Mouse (Mus musculus) retina, postnatal 7 days (tissue): Measurements from ENCODE around the gene Prr7.

Source experiments
- DNase-seq: peaks from one replicate; pipeline ENCODE4 v3.0.0-alpha.2; 2012; ENCODE audit warnings: low read depth, low spot score

Gene Prr7

DNA sequence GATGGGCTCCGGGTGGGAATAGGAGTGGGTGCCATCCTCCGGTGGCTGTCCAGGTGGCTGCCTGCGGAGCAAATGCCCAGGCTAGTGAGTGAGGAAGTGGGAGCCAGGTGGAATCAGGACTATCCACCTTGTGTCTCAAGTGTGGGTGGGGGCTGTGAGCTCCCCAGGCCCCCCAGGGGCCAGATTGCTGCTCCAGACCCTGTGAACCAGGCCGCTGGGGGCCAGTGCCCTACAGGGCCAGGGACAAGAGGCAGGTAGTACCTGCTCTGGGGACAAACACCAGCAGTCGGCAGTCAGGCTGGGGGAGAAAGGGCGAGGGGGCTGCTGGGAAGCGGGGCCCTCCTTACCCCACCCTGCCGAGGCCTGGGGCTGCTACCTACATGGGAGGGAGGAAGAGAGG is 12.2 kb downstream of the Prr7 start:
- no peak for DNase-seq

GRCm38 (mm10) chr13:55477492-55477891 is 13.4 kb downstream of the Prr7 start:
- no peak for DNase-seq

DNA sequence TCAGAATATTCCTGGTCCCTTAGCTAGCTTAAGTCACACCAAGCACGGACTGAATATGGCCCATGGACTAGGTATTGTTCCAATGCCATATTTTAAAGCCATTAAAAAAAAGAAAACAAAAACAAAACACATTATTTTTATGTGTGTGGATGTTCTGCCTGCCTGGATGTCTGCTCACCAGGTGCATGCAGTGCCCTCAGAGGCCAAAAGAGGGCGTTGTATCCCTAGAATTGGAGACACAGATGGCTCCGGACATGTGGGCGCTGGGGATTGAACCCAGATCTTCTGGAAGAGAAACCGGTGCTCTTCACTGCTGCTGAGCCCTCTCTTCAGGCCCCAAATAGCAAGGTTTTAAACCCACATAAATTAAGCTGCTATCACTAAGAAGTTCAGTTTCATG is 14.0 kb downstream of the Prr7 start:
- no peak for DNase-seq

DNA sequence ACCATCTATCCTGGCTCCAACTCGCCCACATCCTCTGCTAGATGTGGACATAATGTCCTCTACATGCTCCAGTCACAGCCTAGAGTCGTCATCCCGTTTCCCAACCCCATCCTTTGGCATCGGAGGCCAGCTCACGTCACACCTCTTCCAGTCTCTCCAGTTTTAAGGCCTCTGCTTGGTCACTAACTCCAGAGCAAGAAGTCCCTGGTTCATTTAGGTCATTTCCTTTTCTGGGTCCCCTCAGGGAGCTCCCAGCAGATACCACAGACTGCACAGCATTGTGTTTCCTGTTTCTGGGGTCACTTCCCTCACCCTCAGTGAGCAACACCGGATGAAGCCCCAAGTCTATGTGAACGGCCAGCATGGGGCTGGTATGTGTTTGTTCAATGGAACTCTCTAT is 14.9 kb downstream of the Prr7 start:
- no peak for DNase-seq

- no peak for DNase-seq
These were observed 15.9 kb downstream of the Prr7 start for GRCm38 (mm10) chr13:55479929-55480328.

DNA sequence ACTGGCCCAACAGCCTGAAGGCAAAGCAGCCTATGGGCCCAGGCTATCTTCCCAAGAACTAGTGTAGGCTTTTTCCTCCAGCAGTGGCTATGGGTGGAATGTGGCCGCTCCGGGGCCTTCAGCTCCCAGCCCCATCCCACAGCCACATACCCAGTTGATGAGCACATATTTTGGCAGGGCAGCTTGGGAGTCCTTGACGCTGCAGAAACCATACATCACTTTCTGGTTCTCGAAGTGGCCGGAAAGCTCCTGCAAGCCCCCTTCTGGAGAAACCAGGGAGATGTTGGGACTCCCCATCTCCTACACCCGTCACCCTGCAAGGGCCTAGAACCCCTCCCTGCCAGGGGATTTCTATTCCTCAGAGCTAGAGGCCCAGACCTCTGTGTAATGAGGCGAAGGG is 18.5 kb downstream of the Prr7 start:
- DNase-seq, result no peak

DNA sequence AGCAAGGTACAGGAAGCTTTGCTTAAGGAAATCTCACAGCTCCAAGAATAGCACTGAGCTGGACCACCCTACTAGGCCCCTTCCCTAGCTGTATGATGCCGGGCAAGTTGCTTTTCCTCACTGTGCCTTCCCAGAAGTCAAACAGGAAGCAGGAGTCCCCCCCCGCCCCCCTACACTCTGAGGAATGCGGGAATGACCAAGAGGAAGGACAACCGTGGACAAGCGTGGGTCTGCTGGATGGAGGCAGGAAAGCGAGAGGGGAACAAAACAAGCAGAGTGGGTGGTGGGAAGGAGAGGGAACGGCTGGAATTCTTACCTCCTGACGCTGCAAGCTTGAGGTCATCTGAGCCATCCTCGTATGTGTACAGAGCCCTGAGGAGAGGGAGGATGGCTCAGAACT is 19.0 kb downstream of the Prr7 start:
- no peak for DNase-seq

DNA sequence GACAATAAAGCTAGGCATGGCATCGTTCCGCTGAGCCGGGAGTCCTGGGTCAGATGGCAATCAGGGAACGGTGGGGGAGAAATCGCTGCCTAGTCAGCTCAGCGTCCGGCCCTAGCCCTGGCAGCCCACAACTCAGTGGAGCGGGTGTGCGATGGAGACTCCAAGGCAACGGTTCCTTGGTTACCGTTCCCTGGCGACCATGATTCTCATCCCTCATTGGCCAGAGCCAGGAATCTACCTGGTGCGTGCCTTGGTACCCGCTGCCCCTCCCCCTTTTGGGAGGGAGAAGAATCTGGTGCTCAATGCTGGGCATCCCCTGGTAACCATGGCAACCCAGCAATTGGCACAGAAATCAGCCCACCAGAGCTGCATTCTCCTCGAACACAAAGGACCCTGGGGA is 19.5 kb downstream of the Prr7 start:
- no peak for DNase-seq

DNA sequence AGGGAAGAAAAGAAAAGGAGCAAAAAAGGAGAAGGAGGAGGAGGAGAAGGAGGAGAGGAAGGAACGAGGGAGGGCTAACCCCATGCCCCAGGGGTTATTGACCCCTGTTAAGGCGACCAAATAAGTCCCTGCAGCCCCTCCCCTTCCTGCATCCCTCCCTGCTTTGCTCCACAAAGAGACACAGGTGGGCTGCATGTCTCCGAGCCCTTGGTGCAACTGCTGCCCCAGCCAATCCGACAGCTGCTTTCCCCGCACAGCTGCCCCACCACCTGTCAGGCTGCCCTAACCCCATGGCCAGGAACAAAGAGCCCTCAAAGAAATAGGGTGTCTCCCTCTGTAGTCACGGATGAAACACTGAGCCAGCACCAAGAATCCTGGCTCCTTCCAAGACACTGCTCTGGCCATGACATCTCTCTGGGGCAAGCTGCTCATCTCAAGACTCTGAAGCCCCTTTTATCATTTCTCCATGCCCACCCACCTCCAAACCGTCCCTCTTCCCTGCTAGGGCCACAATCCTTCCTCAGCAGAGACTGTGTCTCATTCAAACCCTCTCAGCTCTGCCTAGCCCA is 20.5 kb downstream of the Prr7 start:
- no peak for DNase-seq

- no peak for DNase-seq
These were observed 22.1 kb downstream of the Prr7 start for GRCm38 (mm10) chr13:55486029-55486794.

DNA sequence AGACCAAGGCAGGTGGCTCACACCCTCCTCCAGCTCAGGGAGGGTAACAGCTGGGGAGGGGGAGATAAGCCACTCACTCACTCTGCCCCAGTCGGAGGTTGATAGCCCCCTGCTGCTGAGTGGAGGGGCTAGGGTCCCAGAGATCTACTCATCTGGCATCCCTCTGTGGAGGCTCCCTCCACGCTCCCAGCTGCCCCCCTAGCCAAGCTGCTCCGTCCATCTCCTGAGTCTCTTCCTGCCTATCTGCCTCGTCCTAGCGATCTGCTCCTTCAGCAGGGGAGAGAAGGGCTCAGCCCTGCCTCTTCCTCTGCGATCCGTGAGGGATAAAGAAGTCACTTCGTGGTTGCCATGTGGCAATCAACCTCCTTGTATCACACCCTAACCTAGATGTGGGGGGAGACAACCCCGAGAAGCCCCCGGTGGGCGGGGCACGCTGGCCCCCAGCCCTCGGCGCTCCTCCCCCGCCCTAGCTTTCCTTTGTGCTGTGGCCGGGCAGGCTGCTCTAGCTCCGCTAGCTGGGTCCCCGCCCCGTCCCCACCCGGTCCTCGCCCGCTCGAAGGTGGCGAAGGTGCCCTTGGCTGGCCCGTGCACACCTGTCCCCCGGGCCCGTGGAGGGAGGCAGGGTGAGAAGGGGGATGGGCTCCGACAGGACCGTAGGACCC is 23.0 kb downstream of the Prr7 start:
- no peak for DNase-seq

- no peak for DNase-seq
These were observed 23.8 kb downstream of the Prr7 start, which contains the start of gene Dbn1 for GRCm38 (mm10) chr13:55487578-55488498. TSS of gene Dbn1 (minus strand) at chr13:55488111.

GRCm38 (mm10) chr13:55494257-55494656 is 30.2 kb downstream of the Prr7 start:
- DNase-seq, result no peak

- DNase-seq, result no peak
These were observed 31.0 kb downstream of the Prr7 start for GRCm38 (mm10) chr13:55494883-55495621.

- no peak for DNase-seq
These were observed 31.6 kb downstream of the Prr7 start for GRCm38 (mm10) chr13:55495702-55496101.

- DNase-seq, result no peak
These were observed 32.6 kb downstream of the Prr7 start for GRCm38 (mm10) chr13:55496661-55497060.

DNA sequence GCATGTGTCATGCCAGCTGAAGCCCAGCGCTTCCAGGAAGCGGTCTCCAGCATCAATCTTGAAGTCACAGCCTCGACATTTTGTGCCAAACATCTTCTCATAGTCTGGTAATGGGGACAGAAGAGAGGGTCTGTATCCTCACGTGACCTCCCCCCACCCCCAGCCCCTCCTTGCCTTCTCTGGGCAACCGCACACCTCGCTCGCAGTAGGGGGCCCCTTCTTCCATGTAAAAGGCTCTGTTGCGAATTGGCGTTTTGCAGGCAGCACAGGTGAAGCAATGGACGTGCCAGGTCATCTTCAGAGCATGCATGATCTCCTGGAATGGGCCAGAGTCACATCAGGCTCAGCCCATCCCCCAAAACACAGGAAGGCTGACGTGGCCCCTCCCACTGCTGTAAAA is 34.8 kb downstream of the Prr7 start:
- no peak for DNase-seq

DNA sequence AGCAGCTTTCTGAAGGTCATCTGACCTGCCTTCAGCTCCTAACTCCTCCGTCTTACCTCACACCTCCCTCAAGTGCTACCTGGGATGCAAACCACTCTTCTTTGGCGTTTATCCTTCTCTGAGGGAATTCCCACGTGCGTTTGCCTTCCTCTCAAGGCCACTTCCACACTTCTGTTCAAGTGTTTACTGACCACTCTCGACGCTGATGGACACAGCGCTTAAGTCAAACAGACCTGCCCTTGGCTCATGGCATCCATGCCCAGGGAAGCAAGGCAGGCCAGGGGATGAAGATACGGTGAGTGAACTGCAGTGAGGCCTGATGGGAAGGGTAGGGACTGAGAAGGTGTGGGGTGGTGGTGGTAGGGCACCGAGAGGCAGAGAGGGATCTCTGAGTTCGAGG is 36.5 kb downstream of the Prr7 start:
- DNase-seq, result no peak

GRCm38 (mm10) chr13:55502405-55502804 is 38.3 kb downstream of the Prr7 start:
- DNase-seq, result no peak

GRCm38 (mm10) chr13:55504390-55504789 is 40.3 kb downstream of the Prr7 start:
- DNase-seq, result no peak

- DNase-seq, result no peak
These were observed 41.7 kb downstream of the Prr7 start for GRCm38 (mm10) chr13:55505810-55506209.
